Mouse (Mus musculus) spleen, postnatal 4 days (tissue): ENCODE measurements around the gene Opa1.

Experiments used
- DNase-seq, 2 experiments: peaks; one replicate each; pipeline ENCODE4 v3.0.0; 2022; ENCODE audit warnings: low spot score in 2 of 2

Gene Opa1

DNA sequence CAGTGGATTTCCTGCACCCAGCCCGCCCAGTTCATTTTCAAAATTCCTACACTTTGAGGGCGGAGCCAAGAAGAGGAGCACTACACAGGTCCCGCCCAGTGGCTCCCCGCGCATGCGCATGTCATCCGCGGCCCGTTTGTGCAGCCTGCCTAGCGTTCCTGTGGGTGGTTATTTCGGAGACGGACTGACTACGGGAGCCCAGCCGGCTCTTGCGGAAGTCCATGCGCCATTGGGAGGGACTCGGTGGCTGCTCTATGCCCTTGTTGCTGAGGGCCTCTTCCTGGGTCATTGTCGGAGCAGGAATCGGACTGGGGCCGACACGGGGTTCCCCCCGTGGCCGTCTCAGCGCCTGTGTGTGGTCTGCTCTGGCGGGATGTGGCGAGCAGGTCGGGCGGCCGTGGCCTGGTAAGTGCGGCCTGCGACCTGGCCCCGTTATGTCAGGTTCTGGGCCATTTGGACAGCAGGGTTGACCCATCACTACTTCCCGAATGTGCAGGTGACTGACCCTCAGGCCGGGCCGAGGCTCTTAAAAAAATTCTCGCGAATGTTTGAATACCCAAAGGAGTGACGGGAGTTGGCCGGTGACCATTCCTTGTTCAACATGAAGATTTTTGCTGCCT, at the start of gene Opa1:
Gene Opa1, plus strand, starts transcription at position 168 of the 620 bp plus-strand sequence.
- peak; percentile 96 to 99 for DNase-seq

GRCm38 (mm10) chr16:29533641-29534040, 45.5 kb upstream of the Opa1 start:
- no peak for DNase-seq

GRCm38 (mm10) chr16:29535866-29536265, 43.3 kb upstream of the Opa1 start:
- DNase-seq = no peak

DNA sequence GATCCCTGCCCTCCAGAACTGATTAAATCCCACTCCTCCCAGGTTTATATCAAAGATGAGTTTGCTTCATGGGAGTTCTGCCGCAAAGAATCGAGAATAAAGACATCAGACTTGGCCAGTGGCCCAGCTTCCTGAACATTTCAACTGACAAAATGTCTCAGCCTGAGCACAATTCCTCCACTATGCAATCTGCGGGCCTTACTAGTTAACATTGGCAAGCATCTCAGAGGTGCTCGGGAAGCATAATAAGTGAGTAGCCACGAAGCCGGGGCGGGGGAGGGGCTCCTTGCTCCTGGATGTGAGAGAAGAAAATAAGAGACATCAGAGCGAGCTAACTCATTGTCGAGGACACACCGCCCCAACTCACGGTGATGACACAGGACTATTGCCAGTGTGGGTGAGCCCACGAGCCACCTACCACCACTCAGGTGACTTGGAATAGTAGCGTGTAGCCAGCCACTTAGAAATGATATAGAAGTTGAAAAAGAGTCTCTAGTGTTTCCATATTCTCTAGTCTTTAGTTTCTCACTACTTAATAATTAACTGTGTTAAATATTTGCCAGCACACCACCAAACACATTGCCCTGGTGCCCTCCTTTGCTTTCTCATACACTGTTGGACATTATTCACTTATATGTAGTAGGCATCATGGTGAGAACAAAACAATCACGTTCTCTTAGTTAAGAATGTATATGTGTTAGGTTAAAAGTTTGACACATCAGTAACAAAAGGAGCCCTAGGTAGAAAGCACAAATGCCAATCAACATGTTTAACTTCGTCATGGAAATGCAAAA, 42.5 kb upstream of the Opa1 start:
- DNase-seq = no peak

DNA sequence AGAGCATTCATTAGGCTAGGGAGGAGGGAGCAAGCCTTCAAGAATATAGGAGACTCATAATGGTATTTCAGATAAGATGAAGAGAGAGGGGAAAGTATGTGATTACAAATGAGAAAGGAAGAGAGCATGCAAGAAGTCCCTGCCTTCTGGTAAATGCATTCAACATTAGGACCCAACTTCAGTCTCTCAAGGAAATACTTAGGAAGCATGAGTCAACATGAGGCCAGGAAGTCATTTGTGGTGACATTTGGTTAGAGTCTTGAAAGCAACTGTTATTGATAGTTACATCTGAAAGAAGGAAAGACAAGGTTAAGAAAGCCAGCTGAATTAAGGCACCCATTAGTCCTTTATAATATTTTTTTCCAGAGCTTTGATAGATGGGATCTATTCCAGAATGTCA, 39.2 kb upstream of the Opa1 start:
- DNase-seq = no peak

DNA sequence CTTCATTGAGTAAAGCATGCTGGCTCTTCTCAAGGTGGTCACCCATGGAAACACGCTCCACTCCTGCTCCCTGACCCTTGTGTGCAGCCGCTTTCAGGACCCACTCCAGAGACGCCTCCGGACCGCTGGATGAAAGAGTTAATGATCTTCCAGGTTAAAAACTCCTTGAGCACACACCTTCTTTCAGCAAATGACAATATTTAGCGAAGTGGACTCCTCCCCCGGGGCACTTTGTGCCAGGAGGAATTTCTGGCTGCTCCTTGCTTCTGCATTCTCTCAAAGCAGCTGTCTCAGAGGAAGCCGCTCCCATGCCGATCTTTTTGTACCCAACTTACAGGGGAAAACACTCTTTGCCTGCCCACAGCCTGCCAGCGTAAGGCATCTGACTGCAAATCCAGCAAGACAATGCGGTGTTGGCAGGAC, 37.9 kb upstream of the Opa1 start:
- no peak for DNase-seq

DNA sequence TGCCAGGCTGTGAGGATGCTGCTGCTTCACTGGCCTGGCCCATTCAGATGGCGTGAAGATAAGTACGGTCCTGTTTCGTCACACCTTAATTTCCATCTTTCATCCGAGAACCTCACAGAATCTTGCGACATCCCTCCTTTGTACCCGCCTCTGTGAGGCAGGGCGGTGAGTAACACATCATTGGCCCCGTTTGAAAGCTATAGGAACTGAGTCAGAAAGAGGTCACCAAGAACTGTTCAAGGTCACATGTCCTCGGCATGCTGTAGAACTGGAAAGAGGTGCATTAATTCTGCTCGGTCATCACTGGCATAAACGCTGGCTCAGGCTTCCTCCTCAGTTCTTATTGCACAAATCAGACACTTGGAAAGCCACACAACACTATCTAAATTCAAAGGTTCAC, 34.3 kb upstream of the Opa1 start, which contains the start of gene Atp13a4:
Gene Atp13a4, minus strand, starts transcription at position 36 of the 400 bp plus-strand sequence.
- DNase-seq = no peak

DNA sequence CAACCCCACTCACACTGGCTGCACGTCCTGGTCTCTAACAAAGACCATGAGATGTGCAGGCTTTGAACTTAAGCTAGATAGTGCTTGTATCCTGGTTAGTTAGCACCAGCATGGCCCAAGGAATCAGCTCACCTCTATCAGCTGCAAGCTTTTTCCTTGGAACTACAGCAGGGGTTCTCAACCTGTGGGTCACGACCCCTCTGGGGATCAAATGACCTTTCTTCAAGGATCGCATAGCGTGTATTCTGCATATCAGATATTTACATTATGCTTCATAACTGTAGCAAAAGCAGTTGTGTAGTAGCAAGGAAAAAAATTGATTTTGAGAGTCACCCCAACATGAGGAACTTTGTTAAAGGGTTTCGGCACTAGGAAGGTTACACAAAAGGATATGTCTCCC, 19.5 kb upstream of the Opa1 start:
- DNase-seq = no peak

- DNase-seq = no peak
Observed at GRCm38 (mm10) chr16:29560454-29560853, 18.7 kb upstream of the Opa1 start.

DNA sequence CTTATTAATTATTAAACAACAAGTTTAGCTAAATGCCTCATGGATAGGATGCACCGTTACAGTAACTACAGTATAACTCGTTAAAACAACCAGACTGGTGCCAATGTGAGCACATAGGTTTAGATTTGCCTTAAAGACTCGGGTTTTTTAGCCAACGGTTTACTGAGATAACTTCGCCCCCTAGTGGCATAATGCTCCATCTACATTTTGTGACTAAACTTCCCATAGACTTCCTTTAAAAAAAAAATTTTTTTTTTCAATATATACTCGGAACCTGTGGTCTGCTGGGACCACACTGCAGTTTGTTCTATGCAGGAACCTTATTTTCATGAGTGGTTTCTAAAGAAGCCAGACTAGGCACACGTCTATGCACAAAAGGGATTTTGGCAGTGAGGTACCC, 18.3 kb upstream of the Opa1 start:
- DNase-seq = peak in 1 of 2 experiments; percentile 18

- no peak for DNase-seq
Observed at GRCm38 (mm10) chr16:29574013-29574412, 5.1 kb upstream of the Opa1 start.

DNA sequence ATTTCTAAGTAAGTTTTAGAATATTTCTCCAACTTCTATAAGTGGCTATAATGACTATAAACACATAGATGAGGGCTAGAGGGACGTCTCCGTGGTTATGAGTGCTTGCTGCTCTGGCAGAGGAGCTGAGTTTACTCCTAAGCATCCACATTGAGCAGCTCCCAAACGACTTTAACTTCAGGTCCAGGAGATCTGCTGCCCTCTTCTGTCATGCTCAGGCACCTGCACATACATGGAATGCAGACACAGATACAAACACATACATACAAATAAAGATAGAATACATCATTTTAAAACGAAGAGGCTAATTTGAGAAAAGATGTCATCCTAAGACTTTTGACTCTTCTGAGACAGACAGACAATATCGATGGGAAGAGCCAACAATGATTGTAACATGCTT, 3.5 kb upstream of the Opa1 start:
- no peak for DNase-seq

DNA sequence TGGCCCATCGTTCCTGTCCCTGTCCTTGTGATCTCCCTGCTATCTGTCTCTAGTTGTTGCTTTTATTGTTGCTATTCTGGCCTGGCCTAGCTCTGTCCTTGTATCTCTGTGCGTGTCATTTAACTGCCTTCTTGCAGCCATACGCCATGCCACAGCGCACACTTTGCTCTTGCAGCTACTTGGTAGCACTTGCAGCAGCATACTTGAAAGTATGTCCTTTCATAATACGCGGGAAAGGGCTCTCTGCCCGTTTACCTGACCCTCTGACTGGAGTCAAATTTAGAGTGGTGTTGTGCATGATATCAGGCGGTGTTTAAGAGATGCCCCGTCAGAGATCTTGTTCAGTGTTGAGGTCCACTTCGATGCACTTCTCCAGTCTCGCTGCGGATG, 648 bp downstream of the Opa1 start:
- peak in 1 of 2 experiments; percentile 13 for DNase-seq

- no peak for DNase-seq
Observed at GRCm38 (mm10) chr16:29592171-29592570, 13.0 kb downstream of the Opa1 start.

DNA sequence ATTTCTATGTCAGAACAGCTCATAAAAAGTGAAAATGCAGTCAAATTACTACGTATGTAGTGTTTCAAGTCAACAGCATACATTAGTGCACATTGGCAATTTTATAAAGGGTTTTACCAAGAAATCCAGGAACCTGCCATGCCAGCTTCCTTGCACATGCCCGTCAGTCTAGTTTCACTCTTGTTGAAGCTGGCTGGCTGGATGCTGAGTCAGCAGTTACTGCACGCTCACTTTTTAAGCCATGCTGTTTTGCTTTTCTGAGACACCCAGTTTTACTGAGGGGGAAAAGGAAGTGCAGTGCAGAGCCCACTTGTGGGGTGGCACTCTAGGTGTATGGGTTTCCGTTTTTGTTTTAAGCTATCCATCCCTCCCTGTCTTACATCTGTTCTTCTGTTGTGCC, 18.0 kb downstream of the Opa1 start:
- no peak for DNase-seq

- no peak for DNase-seq
Observed at GRCm38 (mm10) chr16:29605546-29605945, 26.4 kb downstream of the Opa1 start.

- no peak for DNase-seq
Observed at GRCm38 (mm10) chr16:29607131-29607530, 28.0 kb downstream of the Opa1 start.

DNA sequence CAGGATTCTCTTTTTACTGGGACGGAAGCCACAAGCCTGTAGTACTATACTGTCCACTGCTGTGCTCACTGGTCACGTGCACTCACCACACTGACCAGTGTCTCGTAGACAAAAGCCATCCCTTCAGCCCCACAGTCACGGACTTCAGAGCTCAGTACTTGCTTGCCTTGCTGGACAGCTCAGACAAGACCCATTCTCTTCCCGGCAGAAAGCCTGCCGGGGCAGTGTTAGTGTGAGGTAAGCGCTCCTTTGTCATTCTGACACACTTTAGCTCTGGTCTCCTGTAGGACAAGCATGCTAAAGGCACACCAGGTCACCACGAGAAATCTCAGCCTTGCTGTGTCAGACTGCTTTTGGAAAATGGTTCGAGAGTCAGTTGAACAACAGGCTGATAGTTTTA, 35.6 kb downstream of the Opa1 start:
- DNase-seq = no peak

GRCm38 (mm10) chr16:29629053-29629452, 49.9 kb downstream of the Opa1 start:
- no peak for DNase-seq

DNA sequence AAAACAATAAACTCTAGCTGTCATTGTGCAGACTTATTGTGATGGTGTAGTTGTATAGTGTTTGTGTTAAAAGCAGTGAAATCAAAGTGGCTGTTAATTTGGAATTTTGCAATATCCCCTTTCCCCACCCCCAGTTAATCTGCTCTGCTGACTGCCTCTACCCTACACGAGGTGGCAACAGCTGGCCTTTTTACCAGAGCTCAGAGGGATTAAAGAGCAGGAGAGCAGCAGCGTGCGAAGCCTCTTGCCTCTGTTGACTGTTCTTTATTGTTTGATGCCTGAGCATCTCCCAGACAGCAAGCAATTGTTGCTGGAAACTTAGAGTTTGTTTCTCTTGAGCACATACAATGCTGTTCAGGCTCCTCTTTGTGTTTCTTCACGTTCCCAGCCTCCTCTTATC, 56.6 kb downstream of the Opa1 start:
- DNase-seq = no peak

DNA sequence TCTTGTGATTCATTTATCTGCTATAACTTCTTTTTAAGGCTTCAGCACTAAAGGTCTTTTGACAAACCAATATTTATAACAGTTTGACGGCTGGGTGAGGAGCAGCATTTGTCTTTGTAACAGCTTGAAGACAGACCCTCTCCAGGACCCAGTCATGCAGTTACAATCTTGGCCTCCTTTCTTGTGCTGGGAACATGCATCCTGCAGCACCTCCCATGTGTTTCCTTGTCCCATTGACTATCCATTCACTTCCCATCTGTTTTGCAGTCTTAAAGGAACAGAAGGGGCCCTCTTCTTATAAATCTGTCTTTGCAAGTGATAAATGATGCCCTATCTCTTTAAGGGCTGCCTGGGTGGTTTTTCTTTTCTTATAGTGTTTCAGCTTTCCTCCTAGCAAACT, 63.2 kb downstream of the Opa1 start:
- no peak for DNase-seq

GRCm38 (mm10) chr16:29644871-29645270, 65.7 kb downstream of the Opa1 start:
- no peak for DNase-seq

GRCm38 (mm10) chr16:29646202-29646601, 67.1 kb downstream of the Opa1 start:
- DNase-seq = no peak
